Mouse (Mus musculus): ENCODE data around the gene Crocc2. TPM values are rescaled to one million over a fixed set of nuclear protein-coding genes. Genes with fewer than 3 reads are reported as not detected.
A peak's percentile ranks its signal among the peaks of the same experiment; 100 is the strongest.

The Crocc2 gene
- total RNA-seq, 2 experiments from 2014 or later, result 0.22 to 0.36 TPM

- DNase-seq (ENCODE audit: low spot score in 2 of 2), result no peak
- TF ChIP-seq CTCF (conservative IDR thresholded peaks at IDR 0.05), result no peak
- no peak overlapping the region for H3K4me3 ChIP-seq
- H3K27ac ChIP-seq, result no peak overlapping the region
These were observed 60.7 kb downstream of the Crocc2 start for GRCm38 (mm10) chr1:93229221-93229620.

- H3K27ac ChIP-seq, result no peak overlapping the region
- no peak overlapping the region for H3K4me3 ChIP-seq
- TF ChIP-seq CTCF (conservative IDR thresholded peaks at IDR 0.05), result no peak
- no peak for DNase-seq (ENCODE audit: low spot score in 2 of 2)
These were observed 61.1 kb downstream of the Crocc2 start for GRCm38 (mm10) chr1:93229626-93230025.

GRCm38 (mm10) chr1:93235576-93236544 is 67.3 kb downstream of the Crocc2 start, which contains the start of gene Sned1:
Gene Sned1, plus strand, starts transcription at chr1:93235841.
- peak within 1 kb of the TSS; percentile 80 for H3K27ac ChIP-seq
- no peak for TF ChIP-seq CTCF (conservative IDR thresholded peaks at IDR 0.05)
- H3K4me3 ChIP-seq, result peak within 1 kb of the TSS; percentile 60
- peak; percentile 59 to 67 for DNase-seq (ENCODE audit: low spot score in 2 of 2)

GRCm38 (mm10) chr1:93236545-93236924 is 68.0 kb downstream of the Crocc2 start:
- H3K27ac ChIP-seq, result peak overlapping the region; percentile 80; the same call in 1 of the 2 replicates
- H3K4me3 ChIP-seq, result peak overlapping the region; percentile 60
- no peak for DNase-seq (ENCODE audit: low spot score in 2 of 2)
- peak; percentile 76 for TF ChIP-seq CTCF (conservative IDR thresholded peaks at IDR 0.05)

GRCm38 (mm10) chr1:93237676-93238075 is 69.2 kb downstream of the Crocc2 start:
- Histone ChIP-seq H3K27ac (no peak overlapping the region), H3K4me3 (no peak overlapping the region)
- no peak for DNase-seq (ENCODE audit: low spot score in 2 of 2)
- no peak for TF ChIP-seq CTCF (conservative IDR thresholded peaks at IDR 0.05)

GRCm38 (mm10) chr1:93238201-93238600 is 69.7 kb downstream of the Crocc2 start:
- DNase-seq (ENCODE audit: low spot score in 2 of 2), result no peak
- H3K4me3 ChIP-seq, result no peak overlapping the region
- TF ChIP-seq CTCF (conservative IDR thresholded peaks at IDR 0.05), result peak; percentile 66
- no peak overlapping the region for H3K27ac ChIP-seq

- Histone ChIP-seq H3K27ac (no peak overlapping the region), H3K4me3 (no peak overlapping the region)
- no peak for DNase-seq (ENCODE audit: low spot score in 2 of 2)
- no peak for TF ChIP-seq CTCF (conservative IDR thresholded peaks at IDR 0.05)
These were observed 77.4 kb downstream of the Crocc2 start for GRCm38 (mm10) chr1:93245936-93246335.

GRCm38 (mm10) chr1:93252586-93252985 is 84.1 kb downstream of the Crocc2 start:
- no peak overlapping the region for H3K27ac ChIP-seq
- no peak overlapping the region for H3K4me3 ChIP-seq
- no peak for DNase-seq (ENCODE audit: low spot score in 2 of 2)
- TF ChIP-seq CTCF (conservative IDR thresholded peaks at IDR 0.05), result no peak

GRCm38 (mm10) chr1:93255761-93256160 is 87.2 kb downstream of the Crocc2 start:
- Histone ChIP-seq H3K27ac (no peak overlapping the region), H3K4me3 (no peak overlapping the region)
- no peak for DNase-seq (ENCODE audit: low spot score in 2 of 2)
- TF ChIP-seq CTCF (conservative IDR thresholded peaks at IDR 0.05), result no peak

- no peak; the same call in 1 of the 2 replicates for TF ChIP-seq CTCF (conservative IDR thresholded peaks at IDR 0.05)
- Histone ChIP-seq H3K27ac (no peak overlapping the region), H3K4me3 (no peak overlapping the region)
- DNase-seq (ENCODE audit: low spot score in 2 of 2), result no peak
These were observed 89.0 kb downstream of the Crocc2 start for GRCm38 (mm10) chr1:93257560-93257959.

- no peak for DNase-seq (ENCODE audit: low spot score in 2 of 2)
- no peak for TF ChIP-seq CTCF (conservative IDR thresholded peaks at IDR 0.05)
- Histone ChIP-seq H3K27ac (no peak overlapping the region), H3K4me3 (no peak overlapping the region)
These were observed 98.7 kb downstream of the Crocc2 start for GRCm38 (mm10) chr1:93267207-93267606.

- Histone ChIP-seq H3K4me3 (no peak overlapping the region), H3K27ac (no peak overlapping the region)
- TF ChIP-seq CTCF (conservative IDR thresholded peaks at IDR 0.05), result no peak
- DNase-seq (ENCODE audit: low spot score in 2 of 2), result no peak
These were observed 99.7 kb downstream of the Crocc2 start for GRCm38 (mm10) chr1:93268246-93268645.

GRCm38 (mm10) chr1:93270516-93271240 is 102.2 kb downstream of the Crocc2 start:
- Histone ChIP-seq H3K27ac (no peak overlapping the region), H3K4me3 (no peak overlapping the region)
- no peak for DNase-seq (ENCODE audit: low spot score in 2 of 2)
- no peak for TF ChIP-seq CTCF (conservative IDR thresholded peaks at IDR 0.05)
